Mouse (Mus musculus): ENCODE data around the gene Gm8229. TPM values are rescaled to one million over a fixed set of nuclear protein-coding genes. Genes with fewer than 3 reads are reported as not detected.
"Not testable (repeated sequence)": the region's sequence is repeated elsewhere in the genome, so short reads cannot be mapped to it uniquely, and the experiment has no call there.

Gene Gm8229
- not detected for polyA plus RNA-seq (2017; shearing (Covaris generic))

- not testable (repeated sequence) for ATAC-seq
Measured at GRCm38 (mm10) chr14:44365057-44365456, at the start of gene Gm8229. Gene Gm8229 (plus strand): TSS chr14:44365357.

- ATAC-seq, result not testable (repeated sequence)
Measured at GRCm38 (mm10) chr14:44338484-44338883, 26.7 kb upstream of the Gm8229 start, which contains the start of gene Gm5930. Gene Gm5930 (minus strand): TSS chr14:44338584.

GRCm38 (mm10) chr14:44361416-44361815 is 3.7 kb upstream of the Gm8229 start:
- ATAC-seq, result not testable (repeated sequence)

DNA sequence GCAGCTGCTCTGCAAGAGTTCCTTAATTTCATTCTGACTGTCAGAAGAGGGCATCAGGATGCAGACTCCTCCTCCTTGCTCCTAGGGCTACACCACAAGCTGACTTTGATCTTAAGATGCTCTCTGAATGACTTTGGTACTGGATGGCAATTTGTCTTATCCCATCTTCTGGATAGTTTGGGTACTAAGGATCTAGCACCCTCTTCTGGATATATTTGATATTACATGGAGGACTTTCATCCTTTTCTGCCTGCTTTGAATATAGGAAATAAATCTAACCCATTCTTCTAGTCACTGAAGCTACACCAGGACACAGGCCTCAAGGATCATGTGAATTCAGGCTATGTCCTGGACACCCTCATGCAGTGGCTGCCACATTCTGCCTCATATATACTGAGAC is 2.9 kb upstream of the Gm8229 start:
- ATAC-seq, result not testable (repeated sequence)

GRCm38 (mm10) chr14:44384233-44384632 is 19.1 kb downstream of the Gm8229 start:
- ATAC-seq, result not testable (repeated sequence)

DNA sequence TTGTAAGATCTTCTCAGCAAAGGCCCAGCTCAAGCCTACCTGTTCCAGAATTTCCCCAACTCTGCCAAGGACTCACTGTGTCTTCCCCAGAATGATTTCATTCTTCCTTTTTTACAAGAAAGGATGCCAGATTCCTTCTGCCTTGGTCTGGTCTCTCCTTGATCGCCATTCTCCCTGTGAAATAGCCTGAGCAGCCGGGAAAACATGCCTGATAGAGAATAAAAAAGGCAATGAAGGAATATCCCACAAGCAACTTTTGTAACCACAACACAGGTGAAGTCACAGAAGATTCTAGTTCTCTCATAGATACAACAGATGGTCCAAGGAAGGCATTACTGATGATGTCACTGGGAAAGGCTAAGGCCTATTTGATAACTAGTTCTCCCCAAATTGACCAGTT is 45.4 kb downstream of the Gm8229 start, which contains the start of gene Gm3371:
Gene Gm3371 (minus strand): TSS at position 101 of the 400 bp plus-strand sequence.
- not testable (repeated sequence) for ATAC-seq

Other genes starting within 250 kb of the Gm8229 start
- gene Gm3327, start 241.5 kb upstream of the Gm8229 start, polyA plus RNA-seq (2017; shearing (Covaris generic)), result not detected
- gene Gm8212, start 167.7 kb upstream of the Gm8229 start, polyA plus RNA-seq (2017; shearing (Covaris generic)), result not detected
- not detected for gene 4930503E14Rik, start 152.1 kb upstream of the Gm8229 start, polyA plus RNA-seq (2017; shearing (Covaris generic))
- not detected for gene Gm8220, start 79.8 kb upstream of the Gm8229 start, polyA plus RNA-seq (2017; shearing (Covaris generic))
- not detected for gene Gm5930, start 26.8 kb upstream of the Gm8229 start, polyA plus RNA-seq (2017; shearing (Covaris generic))
- not detected for gene Gm3371, start 45.3 kb downstream of the Gm8229 start, polyA plus RNA-seq (2017; shearing (Covaris generic))
- not detected for gene Gm8232, start 68.3 kb downstream of the Gm8229 start, polyA plus RNA-seq (2017; shearing (Covaris generic))
- gene BC061237, start 127.1 kb downstream of the Gm8229 start, polyA plus RNA-seq (2017; shearing (Covaris generic)), result not detected
- not detected for gene Gm17093, start 152.9 kb downstream of the Gm8229 start, polyA plus RNA-seq (2017; shearing (Covaris generic))
- gene Gm8247, start 217.8 kb downstream of the Gm8229 start, polyA plus RNA-seq (2017; shearing (Covaris generic)), result not detected

Measured in activated CD4-positive, CD25-positive, alpha-beta regulatory T cell, adult 4 months (primary cell).